Mouse (Mus musculus) left cerebral cortex, postnatal 4 days (tissue): ENCODE measurements around the gene Pphln1. TPM values are rescaled to one million over a fixed set of nuclear protein-coding genes. Genes with fewer than 3 reads are reported as not detected.

ENCODE experiments used
- DNase-seq: peaks from one replicate; pipeline ENCODE4 v3.0.0-alpha.2; 2022
- intact Hi-C: fragments of 180-260 bp; cut with DNase I; formaldehyde crosslinking; loops from one replicate; pipeline ENCODE4 v1.15.1; 2025
- total RNA-seq, 2 experiments: library from RNA; stranded (reverse); gene quantifications; 2 replicates each; pipeline ENCODE4 v1.2.3; 2021

The Pphln1 gene
- total RNA-seq, 2 experiments from 2014 or later: 39.1 to 43.5 TPM

- intact Hi-C loops: no loop called here
- no peak for DNase-seq
Observed at GRCm38 (mm10) chr15:93422537-93422936, 24.4 kb downstream of the Pphln1 start.

GRCm38 (mm10) chr15:93433811-93434210, 35.7 kb downstream of the Pphln1 start:
- intact Hi-C loops: loop anchor here (5.0 kb wide), 1 partner anchor 167 kb away; no protein-coding TSS in a partner anchor
- no peak for DNase-seq

- intact Hi-C loops: no loop called here
Observed at GRCm38 (mm10) chr15:93435998-93436397, 37.8 kb downstream of the Pphln1 start.

GRCm38 (mm10) chr15:93438663-93439062, 40.5 kb downstream of the Pphln1 start:
- intact Hi-C loops: no loop called here
- peak; percentile 56 for DNase-seq

More at GRCm38 (mm10) chr15:93435998-93436397, 37.8 kb downstream of the Pphln1 start:
- no peak for DNase-seq

GRCm38 (mm10) chr15:93442271-93442670, 44.1 kb downstream of the Pphln1 start:
- intact Hi-C loops: no loop called here
- DNase-seq: no peak

- no peak for DNase-seq
- intact Hi-C loops: no loop called here
Observed at GRCm38 (mm10) chr15:93443676-93444075, 45.5 kb downstream of the Pphln1 start.

- intact Hi-C loops: no loop called here
- no peak for DNase-seq
Observed at GRCm38 (mm10) chr15:93448862-93449261, 50.7 kb downstream of the Pphln1 start.

GRCm38 (mm10) chr15:93453296-93453695, 55.1 kb downstream of the Pphln1 start:
- no peak for DNase-seq
- intact Hi-C loops: loop anchor here (10.0 kb wide), 1 partner anchor 122 kb away; no protein-coding TSS in a partner anchor

- intact Hi-C loops: loop anchor here (10.0 kb wide), 1 partner anchor 119 kb away; no protein-coding TSS in a partner anchor
- DNase-seq: no peak
Observed at GRCm38 (mm10) chr15:93456005-93456404, 57.9 kb downstream of the Pphln1 start.

GRCm38 (mm10) chr15:93459422-93459821, 61.3 kb downstream of the Pphln1 start:
- no peak for DNase-seq
- intact Hi-C loops: loop anchor here (10.0 kb wide), 1 partner anchor 115 kb away; no protein-coding TSS in a partner anchor

- no peak for DNase-seq
- intact Hi-C loops: no loop called here
Observed at GRCm38 (mm10) chr15:93461066-93461465, 62.9 kb downstream of the Pphln1 start.

GRCm38 (mm10) chr15:93471651-93472050, 73.5 kb downstream of the Pphln1 start:
- intact Hi-C loops: no loop called here
- DNase-seq: no peak

GRCm38 (mm10) chr15:93472089-93472488, 73.9 kb downstream of the Pphln1 start:
- no peak for DNase-seq
- intact Hi-C loops: no loop called here

- no peak for DNase-seq
Observed at GRCm38 (mm10) chr15:93474277-93474676, 76.1 kb downstream of the Pphln1 start.

GRCm38 (mm10) chr15:93475688-93476087, 77.5 kb downstream of the Pphln1 start:
- intact Hi-C loops: no loop called here
- no peak for DNase-seq

More at GRCm38 (mm10) chr15:93474277-93474676, 76.1 kb downstream of the Pphln1 start:
- intact Hi-C loops: no loop called here

- DNase-seq: no peak
- intact Hi-C loops: no loop called here
Observed at GRCm38 (mm10) chr15:93477729-93478128, 79.6 kb downstream of the Pphln1 start.

GRCm38 (mm10) chr15:93478676-93479075, 80.5 kb downstream of the Pphln1 start:
- no peak for DNase-seq
- intact Hi-C loops: no loop called here

GRCm38 (mm10) chr15:93479445-93479844, 81.3 kb downstream of the Pphln1 start:
- no peak for DNase-seq
- intact Hi-C loops: no loop called here

GRCm38 (mm10) chr15:93481112-93481511, 83.0 kb downstream of the Pphln1 start:
- DNase-seq: no peak
- intact Hi-C loops: no loop called here

- no peak for DNase-seq
Observed at GRCm38 (mm10) chr15:93484261-93484710, 86.1 kb downstream of the Pphln1 start.

GRCm38 (mm10) chr15:93485252-93485651, 87.1 kb downstream of the Pphln1 start:
- intact Hi-C loops: no loop called here
- DNase-seq: no peak

More at GRCm38 (mm10) chr15:93484261-93484710, 86.1 kb downstream of the Pphln1 start:
- intact Hi-C loops: no loop called here

- no peak for DNase-seq
- intact Hi-C loops: no loop called here
Observed at GRCm38 (mm10) chr15:93486066-93486465, 87.9 kb downstream of the Pphln1 start.

- DNase-seq: no peak
- intact Hi-C loops: no loop called here
Observed at GRCm38 (mm10) chr15:93489597-93489996, 91.4 kb downstream of the Pphln1 start.
